Mouse (Mus musculus) spleen, postnatal 4 days (tissue): ENCODE results near the gene Rtel1.

Experiments used
- DNase-seq, 2 experiments: peaks; one replicate each; pipeline ENCODE4 v3.0.0; 2022; ENCODE audit warnings: low spot score in 2 of 2

The Rtel1 gene

DNA sequence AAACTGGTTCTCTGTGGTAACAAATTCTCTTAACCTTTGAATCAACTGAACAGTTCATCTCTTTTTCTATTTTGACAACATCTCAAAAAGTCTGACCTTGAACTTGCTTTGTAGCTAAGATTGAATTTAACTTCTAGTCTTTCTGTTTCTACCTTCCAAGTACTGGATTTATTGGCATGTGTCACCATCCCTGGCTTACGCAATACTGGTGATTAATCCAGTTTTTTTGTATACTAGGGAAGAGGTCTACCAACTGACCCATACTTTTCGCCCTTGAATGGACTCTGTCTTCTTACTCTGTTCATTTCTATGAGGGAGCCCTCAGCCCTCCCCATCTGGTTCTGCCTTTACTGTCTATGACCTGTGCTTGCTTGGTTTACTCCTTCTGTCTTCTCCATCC is 6.6 kb downstream of the Rtel1 start:
- DNase-seq: no peak

DNA sequence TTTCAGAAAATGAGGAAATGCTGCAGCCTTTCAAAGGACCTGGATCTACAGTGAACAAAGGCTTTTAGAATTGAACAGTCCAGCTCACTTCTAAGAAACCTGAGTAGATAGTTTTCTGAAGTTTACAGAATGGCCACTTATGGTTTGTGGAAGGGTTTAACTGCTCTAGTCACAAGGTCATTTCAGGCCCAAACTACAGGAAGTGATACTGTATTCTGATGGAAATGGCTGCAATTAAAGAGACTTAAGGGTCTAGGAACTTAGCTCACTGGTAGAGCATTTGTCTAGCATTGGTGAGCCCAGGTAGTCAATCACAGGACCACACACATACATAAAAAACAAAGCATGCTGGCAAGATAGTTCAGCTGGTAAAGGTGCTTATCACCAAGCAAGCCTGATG is 13.0 kb downstream of the Rtel1 start:
- DNase-seq: no peak

DNA sequence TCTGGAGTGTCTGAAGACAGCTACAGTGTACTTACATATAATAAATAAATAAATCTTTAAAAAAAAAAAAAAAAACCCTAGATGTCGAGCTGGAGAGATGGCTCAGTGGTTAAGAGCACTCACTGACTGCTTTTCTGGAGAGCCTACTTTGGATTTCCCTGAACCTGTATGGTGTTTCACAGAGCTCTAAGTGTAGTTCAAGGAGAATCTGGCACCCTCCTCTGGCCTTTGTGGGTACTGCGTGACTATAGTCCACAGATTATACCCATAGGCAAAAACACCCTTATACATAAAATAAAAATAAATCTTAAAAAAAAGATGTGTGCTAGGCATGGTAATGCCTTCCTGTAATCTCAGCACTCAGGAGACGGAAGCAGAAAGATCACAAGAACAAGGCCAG is 14.5 kb downstream of the Rtel1 start:
- peak; percentile 62 to 85 for DNase-seq

DNA sequence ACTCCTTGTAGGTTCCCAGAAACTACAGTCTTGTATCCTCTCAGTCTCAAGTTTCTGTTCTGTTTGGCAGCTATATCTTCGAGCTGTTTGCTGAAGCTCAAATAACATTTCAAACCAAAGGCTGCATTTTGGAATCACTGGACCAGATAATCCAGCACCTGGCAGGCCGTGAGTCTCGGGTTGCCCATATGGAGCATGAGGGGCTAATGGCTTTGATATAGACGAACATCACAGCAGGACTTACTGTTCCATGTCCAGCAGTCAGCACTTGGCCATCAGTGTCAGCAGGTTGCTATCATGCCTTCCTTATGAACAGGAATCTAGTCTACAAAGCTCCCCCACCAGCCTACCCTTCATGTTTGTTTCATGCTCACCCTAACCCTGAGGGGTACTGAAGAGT is 20.9 kb downstream of the Rtel1 start:
- no peak for DNase-seq

DNA sequence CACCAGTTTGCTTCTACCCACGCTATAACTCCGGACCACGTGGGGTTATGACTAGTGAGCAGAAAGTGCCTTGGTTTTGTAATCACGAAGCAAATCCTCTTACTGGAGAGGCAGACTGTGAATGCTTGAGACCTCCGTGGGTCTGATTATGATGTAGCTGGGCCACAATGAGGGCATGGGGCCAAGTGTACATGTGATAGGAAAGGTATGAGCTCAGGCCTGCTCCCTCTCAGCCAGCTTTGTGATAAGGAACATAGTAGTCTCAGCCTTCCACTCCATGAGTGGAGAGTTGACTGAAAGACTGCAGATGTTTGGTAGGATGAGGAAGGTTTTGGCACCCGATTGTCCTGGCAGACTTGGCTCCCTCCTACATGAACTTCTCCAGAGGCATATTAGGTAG is 23.2 kb downstream of the Rtel1 start:
- no peak for DNase-seq

DNA sequence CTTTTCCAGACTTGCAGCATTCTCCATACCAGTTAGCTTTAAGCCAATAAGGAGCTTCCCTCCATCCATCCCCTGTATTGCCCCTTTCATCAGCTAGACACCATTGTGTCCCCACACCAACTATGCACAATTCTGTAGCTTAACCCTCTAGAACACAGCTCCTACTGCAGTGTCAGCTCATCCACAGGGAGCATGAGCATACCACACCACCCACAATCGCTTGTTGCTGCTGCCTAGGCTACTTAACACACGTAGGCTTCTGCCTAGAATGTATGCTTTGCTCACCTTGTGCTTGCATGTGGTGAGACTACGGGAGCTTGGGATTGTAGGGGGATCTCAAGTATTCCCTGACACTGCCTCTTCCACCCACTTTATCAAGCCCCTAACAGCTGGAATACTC is 37.2 kb downstream of the Rtel1 start:
- DNase-seq: no peak

DNA sequence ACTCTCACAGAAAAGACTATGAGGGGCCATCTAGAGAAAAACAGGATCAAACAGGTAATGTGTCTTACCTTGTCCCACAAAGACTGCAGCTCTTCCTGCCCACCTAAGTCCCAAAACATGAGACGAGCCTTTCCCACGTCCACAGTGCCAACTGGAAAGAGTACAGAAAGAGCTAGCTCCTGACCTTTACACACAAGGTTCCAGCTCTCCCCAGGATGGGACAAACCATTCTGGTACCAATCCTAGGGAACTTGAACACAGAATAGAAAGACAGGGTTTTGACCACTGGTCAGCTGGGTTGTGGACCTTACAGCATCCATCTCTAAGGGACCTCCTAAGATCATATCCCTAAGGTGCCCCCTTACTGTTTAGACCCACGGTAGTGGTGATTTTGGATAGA is 44.4 kb downstream of the Rtel1 start:
- no peak for DNase-seq

DNA sequence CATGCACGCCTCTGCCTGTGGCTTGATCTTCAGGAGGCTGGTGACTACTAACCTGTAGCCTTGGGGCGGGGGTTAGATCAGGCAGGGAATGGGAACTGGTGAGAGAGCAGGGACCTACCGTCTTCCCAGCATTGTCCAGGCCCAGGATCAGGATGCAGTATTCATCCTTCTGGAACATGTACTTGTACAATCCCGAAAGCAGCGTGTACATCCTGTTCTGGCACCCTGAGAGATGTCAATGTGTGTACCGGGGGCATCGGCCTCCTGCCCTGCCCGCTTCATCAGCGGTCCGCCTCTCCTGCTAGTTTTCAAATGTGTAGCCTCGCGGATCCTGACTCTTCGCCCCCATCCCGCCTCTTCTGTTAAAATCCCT is 44.9 kb downstream of the Rtel1 start:
- no peak for DNase-seq

DNA sequence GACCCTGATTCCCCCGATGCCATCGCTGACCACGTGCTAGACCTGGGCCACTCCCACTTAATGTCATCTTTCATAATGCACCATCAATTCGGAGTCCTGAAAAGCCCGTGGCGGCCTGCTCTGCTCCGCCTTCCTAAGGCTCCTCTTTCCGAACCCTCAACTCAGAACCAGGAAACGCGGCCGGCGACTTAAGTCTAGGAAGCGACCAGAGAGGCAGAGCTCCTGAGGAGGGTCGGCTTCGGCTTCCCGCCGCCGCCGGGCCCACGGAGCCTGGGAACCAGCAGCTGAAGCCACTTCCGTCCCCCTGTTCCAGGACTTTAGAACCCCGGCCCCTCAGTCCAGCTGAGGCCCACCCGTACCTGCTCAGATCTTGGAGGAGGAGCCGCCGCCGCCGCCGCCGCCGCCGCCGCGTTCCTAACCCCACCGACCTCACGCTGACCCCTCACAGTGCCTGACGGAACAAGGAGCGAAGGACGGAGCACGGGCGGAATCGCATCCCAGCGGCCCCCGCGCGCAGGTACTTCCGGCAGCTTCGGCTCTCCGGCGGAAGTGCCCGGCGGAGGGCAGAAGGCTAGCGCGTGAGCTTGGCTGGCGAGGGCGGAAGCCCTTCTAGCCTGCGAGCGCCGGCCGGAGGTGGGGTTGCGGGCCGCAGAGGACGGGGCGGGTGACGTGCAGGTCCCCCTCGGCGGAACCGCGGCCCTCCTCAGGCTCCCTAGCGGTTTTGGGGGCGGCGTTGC is 45.5 kb downstream of the Rtel1 start, which contains the start of the genes Zgpat and Arfrp1:
TSS of gene Zgpat (plus strand) at position 69 of the 737 bp plus-strand sequence.
TSS of gene Arfrp1 (minus strand) at position 545 of the 737 bp plus-strand sequence.
- peak; percentile 84 to 93 for DNase-seq

DNA sequence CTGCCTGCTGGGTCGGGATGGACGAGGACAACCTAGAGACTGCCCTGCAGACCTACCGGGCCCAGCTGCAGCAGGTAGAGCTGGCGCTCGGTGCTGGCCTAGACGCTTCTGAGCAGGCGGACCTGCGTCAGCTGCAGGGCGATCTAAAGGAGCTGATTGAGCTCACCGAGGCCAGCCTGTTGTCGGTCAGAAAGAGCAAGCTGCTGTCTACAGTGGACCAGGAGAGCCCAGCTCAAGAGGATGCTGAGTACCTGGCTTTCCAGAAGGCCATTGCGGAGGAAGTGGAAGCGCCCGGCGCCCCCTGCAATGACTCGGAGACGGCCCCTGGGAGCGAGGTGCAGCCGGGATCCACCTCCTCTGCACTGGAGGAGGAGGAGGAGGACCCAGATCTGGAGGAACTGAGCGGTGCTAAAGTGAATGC is 46.1 kb downstream of the Rtel1 start:
- DNase-seq: peak in 1 of 2 experiments; percentile 38

DNA sequence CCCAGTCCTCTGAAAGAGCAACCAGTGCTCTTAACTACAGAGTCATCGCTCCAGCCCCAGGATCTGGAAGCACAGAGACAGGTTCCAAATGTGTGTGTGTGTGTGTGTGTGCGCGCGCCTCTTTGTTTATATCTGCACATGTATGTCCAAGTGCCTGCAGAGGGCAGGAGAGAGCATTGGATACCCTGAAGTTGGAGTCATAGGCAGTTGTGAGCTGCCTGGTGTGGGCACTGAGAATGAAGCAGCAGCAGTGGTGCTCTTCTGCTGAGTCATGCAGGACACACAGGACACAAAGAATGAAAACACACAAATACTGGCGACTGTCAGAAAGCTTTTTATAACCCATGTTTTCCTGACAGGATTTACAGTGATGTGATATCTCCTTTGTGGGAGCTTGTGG is 50.5 kb downstream of the Rtel1 start:
- DNase-seq: no peak

DNA sequence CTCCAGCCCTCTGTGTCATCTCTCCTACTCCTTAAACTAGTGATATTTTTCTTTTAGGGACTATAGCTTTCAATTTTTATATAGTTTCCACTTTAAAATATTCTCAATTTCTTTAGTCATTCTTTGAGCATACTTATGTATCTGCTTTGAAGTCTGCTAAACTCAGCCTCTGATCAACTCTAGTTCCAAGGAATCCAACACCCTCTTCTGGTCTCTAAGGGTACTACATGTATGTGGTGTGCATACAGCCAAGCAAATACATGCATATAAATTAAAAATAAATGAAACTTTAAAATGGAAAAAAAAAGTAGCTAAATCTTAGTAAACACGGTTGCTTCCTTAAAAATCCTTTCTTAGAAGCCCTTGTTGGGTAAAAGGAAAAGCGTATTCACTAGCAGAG is 56.2 kb downstream of the Rtel1 start:
- DNase-seq: no peak

DNA sequence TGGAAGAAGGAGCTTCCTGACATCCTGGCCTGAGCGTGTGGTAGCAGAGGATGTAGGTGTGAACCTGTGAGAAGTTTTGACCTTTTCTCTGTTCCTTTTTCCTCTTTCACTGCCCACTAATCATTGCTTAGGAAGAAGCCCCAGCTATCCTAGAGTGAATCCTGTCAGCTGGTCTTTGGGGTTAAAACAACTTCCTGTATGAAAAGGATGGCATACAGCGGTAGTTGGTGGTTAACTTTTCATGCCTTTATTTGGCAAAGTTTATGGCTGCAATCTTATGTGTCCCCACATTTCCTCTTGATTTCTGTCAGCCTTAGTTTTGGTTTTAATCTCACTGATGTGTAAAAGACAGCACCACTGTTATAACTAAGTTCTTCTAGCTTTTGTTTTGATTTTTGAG is 57.7 kb downstream of the Rtel1 start:
- no peak for DNase-seq

DNA sequence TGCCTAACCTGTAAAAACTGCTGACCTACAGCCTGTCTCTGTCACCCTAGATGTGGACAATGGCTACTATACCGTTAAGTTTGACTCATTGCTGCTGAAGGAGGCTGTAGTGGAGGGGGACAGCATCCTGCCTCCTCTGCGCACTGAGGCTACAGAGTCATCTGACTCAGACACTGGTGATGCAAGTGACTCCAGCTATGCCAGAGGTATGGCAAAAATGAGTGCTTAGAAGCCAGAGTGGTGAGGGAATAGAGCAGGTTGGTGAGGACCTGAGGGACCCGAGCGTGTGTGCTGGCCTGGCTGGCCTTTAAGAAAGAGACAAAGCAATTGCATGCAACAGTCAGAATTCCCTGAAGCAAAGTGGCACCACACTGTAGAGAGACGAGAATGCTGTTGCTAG is 59.2 kb downstream of the Rtel1 start:
- DNase-seq: no peak

DNA sequence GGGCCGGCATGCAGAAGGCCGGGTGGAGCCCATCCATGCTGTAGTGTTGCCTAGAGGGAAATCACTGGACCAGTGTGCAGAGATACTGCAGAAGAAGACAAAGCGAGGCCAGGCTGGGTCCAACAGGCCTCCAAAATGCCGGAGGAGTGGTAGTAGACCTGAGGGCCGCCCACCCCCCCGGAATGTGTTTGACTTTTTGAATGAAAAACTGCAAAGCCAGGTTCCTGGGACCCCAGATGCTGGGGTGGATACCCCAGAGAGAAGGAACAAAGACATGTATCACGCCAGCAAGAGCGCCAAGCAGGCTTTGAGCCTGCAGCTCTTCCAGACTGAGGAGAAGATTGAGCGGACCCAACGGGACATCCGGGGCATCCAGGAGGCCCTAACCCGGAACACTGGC is 60.2 kb downstream of the Rtel1 start, which contains the start of gene Lime1:
TSS of gene Lime1 (plus strand) at position 301 of the 400 bp plus-strand sequence.
- no peak for DNase-seq

DNA sequence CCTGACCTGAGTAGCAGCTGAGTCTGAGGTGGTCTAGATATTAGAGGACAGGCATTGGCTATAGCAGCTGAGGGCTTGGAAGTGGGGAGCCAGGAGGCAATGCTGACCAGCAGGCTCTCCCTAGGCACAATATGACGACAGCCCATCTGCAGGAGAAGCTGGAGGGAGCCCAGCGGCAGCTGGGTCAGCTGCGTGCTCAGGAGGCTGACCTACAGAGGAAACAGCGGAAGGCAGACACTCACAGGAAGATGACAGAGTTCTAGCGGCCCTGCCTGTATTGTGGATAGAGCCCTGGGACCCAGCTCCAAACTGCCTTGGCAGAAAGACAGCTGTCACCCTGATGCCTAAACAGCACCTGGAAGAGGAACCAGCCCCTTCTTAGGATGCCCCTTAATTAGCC is 60.7 kb downstream of the Rtel1 start:
- DNase-seq: no peak

DNA sequence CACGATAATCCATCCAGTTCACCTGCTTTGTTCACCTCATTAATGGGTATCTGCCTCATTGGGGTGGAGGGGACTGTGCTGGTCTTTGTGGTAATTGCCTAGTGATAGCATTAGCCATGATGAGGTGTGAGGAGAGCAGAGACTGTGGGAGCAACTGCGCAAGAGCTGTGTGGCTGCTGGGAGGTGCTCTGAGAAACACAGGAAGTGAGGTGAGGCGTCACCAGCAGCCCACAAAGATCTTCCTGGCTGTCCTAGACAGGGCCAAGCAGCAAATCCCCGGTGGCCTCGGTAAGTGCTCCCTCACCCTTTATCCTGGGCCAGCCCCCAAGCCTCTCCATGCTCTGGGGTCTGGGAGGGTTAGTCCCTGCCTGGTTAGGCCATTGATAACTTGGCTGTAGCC is 61.6 kb downstream of the Rtel1 start:
- no peak for DNase-seq

DNA sequence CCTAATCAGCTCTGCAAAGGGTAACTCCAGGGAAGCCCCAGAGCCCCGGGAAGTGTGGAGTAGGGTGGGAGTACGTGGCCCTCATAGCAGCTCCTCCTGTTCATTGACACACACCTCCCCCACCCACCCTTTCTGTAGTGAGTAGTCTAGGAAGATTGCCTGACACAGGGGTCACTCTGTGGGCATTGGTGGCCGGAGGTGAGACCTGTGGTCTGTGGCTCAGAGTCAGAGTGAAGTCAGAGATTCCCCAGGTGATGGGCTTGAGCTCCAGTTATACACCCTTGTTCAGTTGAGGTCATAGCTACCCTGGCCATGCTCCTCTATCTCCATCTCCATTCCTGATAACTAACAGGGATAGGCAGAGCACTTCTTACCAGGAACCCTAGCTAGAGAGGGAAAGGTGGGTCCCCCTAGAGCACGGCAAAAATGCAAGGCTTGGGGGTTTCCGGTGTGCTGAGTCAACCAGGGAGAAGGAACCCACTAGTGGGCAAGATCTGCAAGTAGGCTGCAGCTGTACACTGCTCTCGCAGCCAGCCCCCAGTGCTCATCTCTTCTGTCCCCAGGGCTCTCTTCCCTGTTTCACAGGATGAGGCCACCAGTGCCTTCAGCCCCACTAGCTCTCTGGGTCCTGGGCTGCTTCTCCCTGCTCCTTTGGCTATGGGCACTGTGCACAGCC is 62.2 kb downstream of the Rtel1 start:
- no peak for DNase-seq

DNA sequence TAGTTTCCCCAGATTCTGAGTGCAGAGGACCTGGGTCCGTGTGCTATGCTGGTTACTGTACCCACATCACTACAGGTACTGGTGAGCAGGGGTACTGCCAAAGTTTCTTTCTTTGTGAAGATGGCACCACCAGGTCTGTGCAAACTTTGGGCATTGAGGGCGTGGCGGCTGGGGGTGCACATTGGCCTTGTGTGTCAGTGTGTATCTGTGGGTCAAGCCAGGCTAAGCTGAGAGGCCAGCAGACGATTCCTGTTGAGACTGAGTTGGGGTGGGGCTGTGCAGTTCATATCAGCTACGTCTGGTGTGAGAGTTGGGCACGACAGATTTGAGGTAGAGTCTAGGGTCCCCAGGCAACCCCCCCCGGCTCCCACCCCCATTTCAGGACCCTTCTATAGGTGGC is 64.9 kb downstream of the Rtel1 start:
- peak in 1 of 2 experiments; percentile 61 for DNase-seq

DNA sequence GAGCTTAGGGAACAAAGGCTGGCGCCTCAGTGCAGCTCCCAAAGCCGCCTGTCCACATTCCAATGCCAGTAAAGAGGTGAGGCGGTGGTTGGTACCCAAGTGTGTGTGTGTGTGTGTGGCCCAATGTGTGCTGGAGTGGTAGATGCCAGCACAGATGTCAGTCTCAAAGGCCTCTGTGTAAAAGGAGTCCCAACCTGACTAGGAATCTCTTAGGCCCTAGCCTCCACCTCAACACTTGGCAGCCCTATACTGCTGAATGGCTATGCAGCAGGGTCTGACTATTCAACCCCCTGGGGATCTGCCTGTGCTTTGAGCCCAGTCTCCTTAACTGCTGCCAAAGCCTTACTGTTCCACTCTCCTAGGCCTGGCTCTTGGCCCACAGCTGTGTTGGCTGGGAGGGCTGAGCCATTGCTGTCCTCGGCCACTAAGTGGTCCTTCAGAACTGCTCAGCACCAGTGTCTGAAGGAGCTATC is 65.4 kb downstream of the Rtel1 start:
- peak in 1 of 2 experiments; percentile 51 for DNase-seq

DNA sequence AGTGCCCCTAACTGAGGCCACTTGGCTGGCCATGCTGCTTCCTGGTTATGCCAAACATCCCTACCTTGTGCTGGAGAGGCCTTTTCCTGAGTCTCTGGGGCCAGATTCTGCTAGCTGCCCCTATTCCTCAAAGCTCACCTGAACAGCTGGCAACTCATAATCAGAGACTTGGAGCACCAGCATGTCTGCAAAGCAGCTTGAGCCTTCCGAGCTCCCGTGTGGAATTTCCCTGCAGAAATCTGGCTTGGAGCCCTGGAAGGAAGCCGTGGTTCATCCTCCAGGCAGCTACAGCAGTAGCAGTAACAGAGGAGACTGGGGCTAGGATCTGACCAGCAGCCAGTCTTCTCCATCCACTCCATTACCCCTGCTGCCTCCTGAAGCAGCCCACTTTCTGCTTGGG is 66.3 kb downstream of the Rtel1 start:
- DNase-seq: peak in 1 of 2 experiments; percentile 52

DNA sequence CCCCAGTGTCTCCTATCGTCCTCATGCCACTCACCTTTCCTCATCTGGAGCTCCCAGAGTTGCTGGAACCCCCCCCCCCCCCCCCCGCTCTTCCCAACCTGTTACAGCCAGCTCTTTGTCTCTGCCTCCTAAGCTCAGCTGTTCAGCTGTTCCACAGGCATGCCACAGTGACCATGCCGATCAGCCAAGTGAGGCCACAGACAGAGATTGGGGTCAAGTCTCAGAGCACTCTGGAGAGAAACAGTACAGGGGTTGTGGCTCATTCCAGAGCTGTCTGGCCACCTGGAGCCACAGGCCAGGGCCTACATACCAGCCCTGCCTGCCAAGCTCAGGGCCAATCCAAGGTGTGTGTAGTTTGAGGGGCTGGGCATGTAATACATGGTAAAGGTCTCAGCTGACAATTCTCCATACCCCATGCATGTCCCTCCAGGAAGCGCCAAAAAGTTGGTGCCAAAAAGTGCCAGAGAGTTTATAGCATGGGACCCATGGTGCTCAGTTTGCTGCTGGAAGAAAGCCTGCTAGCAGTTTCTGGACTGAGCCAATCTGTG is 67.2 kb downstream of the Rtel1 start:
- DNase-seq: peak in 1 of 2 experiments; percentile 53
